Mouse (Mus musculus) stomach, embryonic 15.5 days (tissue): ENCODE measurements around the gene Tmem199. TPM values are rescaled to one million over a fixed set of nuclear protein-coding genes. Genes with fewer than 3 reads are reported as not detected.

ENCODE experiments used
- ATAC-seq: fragments of 200-750 bp; cut with Nextera tagmentation; 2 replicates; pipeline ENCODE4 v1.8.0; 2017; ENCODE audit warnings: low read depth, moderate number of reproducible peaks, moderate TSS enrichment; ENCODE audit not compliant: insufficient read depth, low FRiP score
- H3K27ac ChIP-seq: fragments of 300-500 bp; sonication (generic); 2 replicates; pipeline ENCODE4 v1.5.1; 2015; ENCODE audit warnings: mild to moderate bottlenecking, inconsistent platforms
- H3K27me3 ChIP-seq: fragments of 300-500 bp; sonication (generic); replicated peaks from 2 replicates; pipeline ENCODE4 v1.6.1; 2015; ENCODE audit warnings: inconsistent platforms
- H3K36me3 ChIP-seq: fragments of 300-500 bp; sonication (generic); 2 replicates; pipeline ENCODE4 v1.6.1; 2015; ENCODE audit warnings: inconsistent platforms
- H3K4me1 ChIP-seq: fragments of 300-500 bp; sonication (generic); 2 replicates; pipeline ENCODE4 v1.6.1; 2015; ENCODE audit warnings: inconsistent platforms
- H3K4me2 ChIP-seq: fragments of 300-500 bp; sonication (generic); 2 replicates; pipeline ENCODE4 v1.6.1; 2015; ENCODE audit warnings: mild to moderate bottlenecking, inconsistent platforms
- H3K4me3 ChIP-seq: fragments of 300-500 bp; sonication (generic); replicated peaks from 2 replicates; pipeline ENCODE4 v1.5.1; 2015; ENCODE audit warnings: inconsistent platforms
- H3K9ac ChIP-seq: fragments of 300-500 bp; sonication (generic); 2 replicates; pipeline ENCODE4 v1.6.1; 2015; ENCODE audit warnings: inconsistent platforms
- H3K9me3 ChIP-seq: fragments of 300-500 bp; sonication (generic); 2 replicates; pipeline ENCODE4 v1.6.1; 2016; ENCODE audit warnings: inconsistent platforms
- WGBS: fragments of 180-500 bp; shearing (Covaris S2); methylation state at CpG from one replicate; pipeline ENCODE4 v1.1.7; 2015; 5-methylcytosine and 5-hydroxymethylcytosine counted together
- polyA plus RNA-seq: library from polyadenylated mRNA; unstranded; fragments of >200 nt; fragmentation: Nextera tagmentation; extraction: Ambion mirVana; gene quantifications from 2 replicates; pipeline ENCODE4 v1.2.1, GENCODE M21; 2015

Gene Tmem199
- polyA plus RNA-seq, 1 experiment from 2014 or later = 45.5 TPM

GRCm38 (mm10) chr11:78523241-78523955, 11.4 kb upstream of the Tmem199 start:
- Histone ChIP-seq H3K9ac (no peak overlapping the region), H3K9me3 (no peaks in the 10 kb centered on the region), H3K27me3 (no peaks in the 10 kb centered on the region), H3K4me2 (no peak overlapping the region), H3K36me3 (peaks cover 76% of the 10 kb centered on the region), H3K4me1 (no peaks in the 10 kb centered on the region), H3K4me3 (no peak overlapping the region), H3K27ac (no peak overlapping the region)
- 86% methylated on average over 9 of the region's 9 CpGs for WGBS
- ATAC-seq = no peak

- 91% methylated on average over 1 of the region's 1 CpGs for WGBS
- H3K4me2 ChIP-seq = no peak overlapping the region
- H3K36me3 ChIP-seq = peaks cover 77% of the 10 kb centered on the region
- H3K9ac ChIP-seq = no peak overlapping the region
- no peak overlapping the region for H3K27ac ChIP-seq
- H3K9me3 ChIP-seq = no peaks in the 10 kb centered on the region
- H3K27me3 ChIP-seq = no peaks in the 10 kb centered on the region
- no peaks in the 10 kb centered on the region for H3K4me1 ChIP-seq
- ATAC-seq = no peak
- no peak overlapping the region for H3K4me3 ChIP-seq
Observed at GRCm38 (mm10) chr11:78522481-78522997, 10.6 kb upstream of the Tmem199 start.

- Histone ChIP-seq H3K9me3 (no peaks in the 10 kb centered on the region), H3K4me1 (no peaks in the 10 kb centered on the region), H3K27me3 (no peaks in the 10 kb centered on the region), H3K4me3 (no peak overlapping the region), H3K27ac (no peak overlapping the region), H3K4me2 (no peak overlapping the region), H3K36me3 (peaks cover 75% of the 10 kb centered on the region), H3K9ac (no peak overlapping the region)
- no peak for ATAC-seq
- WGBS = 88% methylated on average over 3 of the region's 3 CpGs
Observed at GRCm38 (mm10) chr11:78521880-78522279, 9.9 kb upstream of the Tmem199 start.

GRCm38 (mm10) chr11:78518931-78519330, 7.0 kb upstream of the Tmem199 start:
- WGBS = 85% methylated on average over 10 of the region's 10 CpGs
- Histone ChIP-seq H3K9me3 (no peaks in the 10 kb centered on the region), H3K4me2 (no peak overlapping the region), H3K36me3 (peaks cover 74% of the 10 kb centered on the region), H3K4me1 (no peaks in the 10 kb centered on the region), H3K9ac (no peak overlapping the region), H3K27me3 (no peaks in the 10 kb centered on the region), H3K4me3 (no peak overlapping the region), H3K27ac (no peak overlapping the region)
- ATAC-seq = no peak

GRCm38 (mm10) chr11:78515549-78516325, 3.8 kb upstream of the Tmem199 start:
- H3K4me2 ChIP-seq = no peak overlapping the region
- H3K4me3 ChIP-seq = no peak overlapping the region
- ATAC-seq = no peak
- WGBS = 62% methylated on average over 2 of the region's 2 CpGs
- H3K36me3 ChIP-seq = peaks cover 45% of the 10 kb centered on the region
- peaks cover 5% of the 10 kb centered on the region; the same call in 1 of the 2 replicates for H3K4me1 ChIP-seq
- no peaks in the 10 kb centered on the region for H3K27me3 ChIP-seq
- H3K9ac ChIP-seq = no peak overlapping the region
- H3K27ac ChIP-seq = no peak overlapping the region
- H3K9me3 ChIP-seq = no peaks in the 10 kb centered on the region

- no peak for ATAC-seq
- no peaks in the 10 kb centered on the region for H3K9me3 ChIP-seq
- no peaks in the 10 kb centered on the region for H3K27me3 ChIP-seq
- H3K36me3 ChIP-seq = peaks cover 38% of the 10 kb centered on the region
- peak overlapping the region; percentile 98; the same call in 1 of the 2 replicates for H3K9ac ChIP-seq
- H3K4me2 ChIP-seq = peak overlapping the region; percentile 87
- H3K27ac ChIP-seq = no peak overlapping the region
- peaks cover 5% of the 10 kb centered on the region; the same call in 1 of the 2 replicates for H3K4me1 ChIP-seq
- peak overlapping the region; percentile 96 for H3K4me3 ChIP-seq
- WGBS = 74% methylated on average over 3 of the region's 3 CpGs
Observed at GRCm38 (mm10) chr11:78513106-78513790, 1.3 kb upstream of the Tmem199 start.

GRCm38 (mm10) chr11:78509148-78509547, 2.8 kb downstream of the Tmem199 start:
- H3K9me3 ChIP-seq = no peaks in the 10 kb centered on the region
- H3K4me1 ChIP-seq = peaks cover 5% of the 10 kb centered on the region; the same call in 1 of the 2 replicates
- WGBS = 77% methylated on average over 5 of the region's 5 CpGs
- peaks cover 11% of the 10 kb centered on the region for H3K36me3 ChIP-seq
- no peak overlapping the region for H3K4me3 ChIP-seq
- ATAC-seq = no peak
- H3K9ac ChIP-seq = no peak overlapping the region
- H3K4me2 ChIP-seq = no peak overlapping the region
- no peaks in the 10 kb centered on the region for H3K27me3 ChIP-seq
- H3K27ac ChIP-seq = no peak overlapping the region

GRCm38 (mm10) chr11:78505430-78505829, 6.5 kb downstream of the Tmem199 start:
- H3K27me3 ChIP-seq = 0 out of 2 replicates have a peak, but pooled peaks cover 5% of the 10 kb centered on the region
- no peak for ATAC-seq
- H3K4me2 ChIP-seq = no peak overlapping the region
- peaks cover 11% of the 10 kb centered on the region for H3K36me3 ChIP-seq
- 82% methylated on average over 3 of the region's 3 CpGs for WGBS
- no peaks in the 10 kb centered on the region for H3K4me1 ChIP-seq
- no peaks in the 10 kb centered on the region for H3K9me3 ChIP-seq
- no peak overlapping the region for H3K27ac ChIP-seq
- H3K4me3 ChIP-seq = no peak overlapping the region
- H3K9ac ChIP-seq = no peak overlapping the region

- no peak within 1 kb of the TSS for H3K4me3 ChIP-seq
- no peak within 1 kb of the TSS for H3K9ac ChIP-seq
- no peak within 1 kb of the TSS for H3K4me2 ChIP-seq
- ATAC-seq = no peak
- H3K36me3 ChIP-seq = peaks cover 4% of the 10 kb centered on the region; the same call in 1 of the 2 replicates
- WGBS = 69% methylated on average over 7 of the region's 7 CpGs
- H3K4me1 ChIP-seq = 0 out of 2 replicates have a peak, but pooled peaks cover 3% of the 10 kb centered on the region
- peaks cover 13% of the 10 kb centered on the region; the same call in 1 of the 2 replicates for H3K27me3 ChIP-seq
- no peaks in the 10 kb centered on the region for H3K9me3 ChIP-seq
- H3K27ac ChIP-seq = no peak within 1 kb of the TSS
Observed at GRCm38 (mm10) chr11:78502909-78503650, 8.9 kb downstream of the Tmem199 start, which contains the start of gene Sebox. Gene Sebox, plus strand, starts transcription at chr11:78503447.

GRCm38 (mm10) chr11:78501529-78501928, 10.4 kb downstream of the Tmem199 start:
- no peak overlapping the region for H3K27ac ChIP-seq
- no peak overlapping the region for H3K4me2 ChIP-seq
- ATAC-seq = no peak
- no peaks in the 10 kb centered on the region for H3K36me3 ChIP-seq
- H3K4me3 ChIP-seq = no peak overlapping the region
- H3K9me3 ChIP-seq = no peaks in the 10 kb centered on the region
- peaks cover 14% of the 10 kb centered on the region for H3K4me1 ChIP-seq
- peaks cover 21% of the 10 kb centered on the region for H3K27me3 ChIP-seq
- no peak overlapping the region for H3K9ac ChIP-seq
- WGBS = 64% methylated on average over 20 of the region's 20 CpGs

- no peaks in the 10 kb centered on the region for H3K36me3 ChIP-seq
- H3K4me1 ChIP-seq = peaks cover 14% of the 10 kb centered on the region
- H3K4me2 ChIP-seq = peak overlapping the region; percentile 3; the same call in 1 of the 2 replicates
- WGBS = 54% methylated on average over 9 of the region's 9 CpGs
- H3K9me3 ChIP-seq = no peaks in the 10 kb centered on the region
- no peak overlapping the region for H3K4me3 ChIP-seq
- H3K9ac ChIP-seq = no peak overlapping the region
- peaks cover 29% of the 10 kb centered on the region for H3K27me3 ChIP-seq
- no peak for ATAC-seq
- H3K27ac ChIP-seq = no peak overlapping the region
Observed at GRCm38 (mm10) chr11:78500623-78501202, 11.3 kb downstream of the Tmem199 start.
